Mouse (Mus musculus) heart, postnatal 0 days (tissue): ENCODE results near the gene Arhgap45.

Experiments used
- CTCF ChIP-seq: IDR thresholded peaks from 2 replicates; pipeline ENCODE4 v1.5.1; 2016; ENCODE audit warnings: antibody characterized with exemption, control low read depth, low read depth
- EP300 ChIP-seq: IDR thresholded peaks from 2 replicates; pipeline ENCODE4 v1.6.1; 2016; ENCODE audit warnings: antibody characterized with exemption, low read depth

DNA sequence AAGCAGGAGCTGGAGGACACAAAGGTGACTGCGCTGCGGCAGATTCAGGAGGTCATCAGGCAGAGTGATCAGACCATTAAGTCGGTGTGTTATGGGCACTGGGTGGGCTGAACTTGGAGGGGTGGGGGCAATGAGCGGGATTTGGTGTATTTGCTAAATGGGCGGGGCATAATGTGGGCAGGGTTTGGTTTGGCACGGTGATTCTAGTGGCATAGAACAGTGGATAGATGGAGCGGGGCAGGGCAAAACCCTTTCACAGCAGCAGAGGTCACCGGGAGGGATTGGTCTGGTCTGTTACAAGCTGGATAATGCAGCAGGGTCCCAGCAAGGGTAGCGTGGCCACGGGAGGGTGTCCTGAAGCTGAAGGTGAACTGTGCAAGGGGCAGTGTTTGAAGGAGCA, 9.0 kb downstream of the Arhgap45 start:
- no peak for TF ChIP-seq CTCF
- TF ChIP-seq EP300: no peak
